ENCODE assay signal across 26 mouse cellular contexts in the genomic region with DNA sequence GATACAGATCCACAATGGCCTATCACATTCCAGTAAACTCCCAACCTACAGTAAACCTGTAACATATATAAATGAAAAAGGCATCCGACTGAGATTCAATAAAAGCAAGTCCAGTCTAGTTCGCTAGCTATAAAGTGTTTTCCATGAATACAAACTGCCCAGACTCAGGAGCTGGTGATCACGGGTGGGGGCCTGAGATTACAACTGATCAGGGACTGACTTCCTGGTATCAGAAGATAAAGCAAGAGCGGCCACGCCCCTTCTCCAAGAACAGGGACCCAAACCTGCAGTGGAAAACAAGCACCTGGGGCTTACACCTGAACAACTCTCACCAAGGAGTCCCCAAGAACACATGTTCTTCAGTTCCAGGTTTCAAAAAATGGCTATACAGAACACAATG.
"Had no signal": no experiment of that assay in that cellular context is flagged by ENCODE, and none has a peak within 500 bp of the region (broad histone marks: within the 10 kb centered on the region; RNA-seq: fewer than 3 reads in every experiment).

No protein-coding gene starts in this region.

- ATAC-seq: forebrain, embryonic 16.5 days; hindbrain, postnatal 0 days; intestine, embryonic 16.5 days had no signal

- H3K4me2 ChIP-seq: heart, embryonic 11.5 days; heart, embryonic 13.5 days; heart, embryonic 15.5 days; hindbrain, embryonic 13.5 days; hindbrain, embryonic 15.5 days; kidney, embryonic 15.5 days; limb, embryonic 13.5 days; limb, embryonic 15.5 days had no signal

- H3K27ac ChIP-seq: gastrocnemius, adult 2 months; heart, embryonic 13.5 days; heart, embryonic 15.5 days; hindbrain, embryonic 13.5 days; hindbrain, embryonic 15.5 days; hindbrain, postnatal 0 days; kidney, embryonic 15.5 days; kidney, postnatal 0 days; left cerebral cortex, adult 2 months; limb, embryonic 13.5 days; limb, embryonic 15.5 days had no signal

- DNase-seq: gastrocnemius, adult 2 months; gastrocnemius, postnatal 10 days; gastrocnemius, postnatal 25 days; heart, adult 18-20 months; heart, postnatal 14 days; heart, postnatal 36 days; kidney, adult 11 months; kidney, adult 2 months; kidney, adult 9 months; kidney, postnatal 14 days; kidney, postnatal 36 days; layer of hippocampus, adult 9-11 months; layer of hippocampus, postnatal 36 days had no signal

- H3K9me3 ChIP-seq: heart, embryonic 13.5 days; heart, embryonic 15.5 days; hindbrain, embryonic 13.5 days; hindbrain, embryonic 15.5 days; kidney, embryonic 15.5 days; limb, embryonic 13.5 days; limb, embryonic 15.5 days had no signal

- H3K36me3 ChIP-seq: heart, embryonic 13.5 days; heart, embryonic 15.5 days; hindbrain, embryonic 13.5 days; hindbrain, embryonic 15.5 days; kidney, embryonic 15.5 days; limb, embryonic 13.5 days; limb, embryonic 15.5 days had no signal

- H3K4me1 ChIP-seq: hindbrain, embryonic 13.5 days; hindbrain, embryonic 15.5 days; kidney, embryonic 15.5 days; limb, embryonic 15.5 days had no signal

- H3K9ac ChIP-seq: heart, embryonic 13.5 days; heart, embryonic 15.5 days; hindbrain, embryonic 13.5 days; hindbrain, embryonic 15.5 days; kidney, embryonic 15.5 days; limb, embryonic 13.5 days; limb, embryonic 15.5 days had no signal

- H3K27me3 ChIP-seq: heart, embryonic 13.5 days; heart, embryonic 15.5 days; hindbrain, embryonic 13.5 days; hindbrain, embryonic 15.5 days; kidney, embryonic 15.5 days; limb, embryonic 13.5 days; limb, embryonic 15.5 days had no signal

- H3K4me3 ChIP-seq: gastrocnemius, adult 2 months; heart, embryonic 13.5 days; heart, embryonic 15.5 days; hindbrain, embryonic 13.5 days; hindbrain, embryonic 15.5 days; kidney, embryonic 15.5 days; left cerebral cortex, adult 2 months; limb, embryonic 13.5 days; limb, embryonic 15.5 days had no signal
